Mouse (Mus musculus) G1E-ER4 (cell line): ENCODE measurements around the gene Txlnb. TPM values are rescaled to one million over a fixed set of nuclear protein-coding genes. Genes with fewer than 3 reads are reported as not detected.

Experiments
- GATA1 ChIP-seq: IDR thresholded peaks from one replicate; pipeline ENCODE4 v1.8.0; 2012; ENCODE audit warnings: low read length, inconsistent platforms
- polyA plus RNA-seq: library from polyadenylated mRNA; stranded (reverse); fragments of >175 nt; gene quantifications from 2 replicates; pipeline ENCODE4 v1.2.3, GENCODE M21; 2012

The Txlnb gene
- polyA plus RNA-seq, 1 experiment = not detected

DNA sequence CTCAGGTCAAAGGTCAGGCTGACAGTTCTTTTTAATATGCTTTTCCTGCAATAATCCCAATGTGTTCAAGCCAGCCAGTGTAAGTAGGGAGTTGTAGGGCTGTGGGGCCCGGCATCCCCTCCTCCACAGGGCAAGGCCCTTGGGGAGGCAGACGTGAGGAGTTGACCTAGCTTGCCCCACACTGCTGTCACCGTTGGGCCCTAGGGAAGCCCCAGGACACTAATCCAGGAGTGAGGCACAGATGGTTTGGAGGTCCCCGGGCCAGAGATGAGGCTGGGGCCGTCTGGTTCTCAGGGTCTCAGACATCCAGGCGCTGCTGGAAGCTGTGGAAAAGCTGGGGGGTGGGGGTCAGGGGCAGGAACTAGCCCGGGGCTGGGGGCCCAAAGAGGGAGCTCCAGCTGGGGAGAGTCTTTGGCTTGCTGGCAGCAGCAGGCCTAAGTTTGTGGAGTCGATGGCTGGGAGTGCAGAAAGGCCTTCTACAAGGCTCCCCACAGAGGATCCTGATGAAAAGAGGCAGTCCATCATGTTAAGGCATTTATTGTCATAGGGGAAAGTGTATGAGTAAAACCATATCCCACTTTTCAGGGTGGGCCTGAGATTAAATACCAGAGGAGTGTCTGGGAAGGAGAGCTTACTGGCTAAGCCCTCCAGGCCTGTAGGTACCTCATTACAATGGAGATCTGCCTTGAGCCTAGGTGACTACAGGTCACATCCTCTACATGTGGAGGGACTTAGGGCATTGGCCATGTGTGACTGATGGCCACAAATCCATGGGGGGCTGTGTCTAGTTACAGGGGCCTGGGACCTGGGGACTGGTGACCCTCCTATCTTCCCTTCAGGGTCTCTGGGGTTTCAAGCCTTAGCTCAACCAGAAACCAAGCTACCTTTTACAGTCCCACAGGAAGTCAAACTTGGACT is 82.2 kb downstream of the Txlnb start:
- TF ChIP-seq GATA1 = no peak

DNA sequence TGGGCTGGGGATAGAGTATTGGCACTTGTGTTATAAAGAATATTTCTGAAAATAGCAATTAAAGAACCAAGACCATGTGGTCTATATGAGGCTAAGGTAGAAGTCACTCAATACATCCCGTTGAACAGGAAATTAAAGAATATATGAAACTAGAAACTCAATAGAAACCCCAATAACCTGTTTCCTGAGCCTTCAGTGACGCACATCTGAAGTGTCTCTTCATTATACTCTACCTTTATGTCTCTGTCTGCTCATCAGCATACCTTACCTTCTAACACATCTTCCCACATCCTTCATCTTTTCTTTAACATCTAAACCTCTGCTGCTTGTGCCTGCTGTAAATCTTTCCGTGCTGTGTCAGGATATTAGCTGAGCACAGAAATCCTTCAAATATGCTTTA is 84.0 kb downstream of the Txlnb start:
- TF ChIP-seq GATA1 = no peak

DNA sequence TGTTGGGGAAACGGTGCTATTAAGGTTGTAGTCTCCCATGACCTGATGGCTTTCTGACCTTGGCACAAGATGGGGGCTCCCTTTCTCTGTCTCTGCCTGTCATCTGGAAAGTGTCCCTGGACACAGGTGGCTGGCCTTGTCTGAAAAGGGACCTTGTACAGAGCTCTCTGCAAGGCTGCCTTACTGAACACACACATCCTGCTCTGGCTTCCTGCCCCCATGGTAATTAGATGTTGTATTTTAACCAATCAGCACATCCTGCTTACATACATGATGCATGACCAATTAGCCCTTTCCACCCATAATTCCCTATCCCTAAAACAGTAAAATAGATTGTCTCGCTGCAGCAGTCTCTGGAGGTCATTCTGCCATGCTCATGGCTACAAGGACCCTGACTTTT is 84.7 kb downstream of the Txlnb start:
- TF ChIP-seq GATA1 = no peak

Other genes starting within 250 kb of the Txlnb start
- gene Cited2, start 73.0 kb upstream of the Txlnb start, polyA plus RNA-seq = 140 and 184 TPM in 2 replicates
- 8.0 and 8.4 TPM in 2 replicates for gene Heca, start 151.8 kb downstream of the Txlnb start, polyA plus RNA-seq
- 19.5 and 25.8 TPM in 2 replicates for gene Abracl, start 227.1 kb downstream of the Txlnb start, polyA plus RNA-seq